Mouse (Mus musculus): ENCODE data around the gene Ndufs4.
"Not testable (repeated sequence)": the region's sequence is repeated elsewhere in the genome, so short reads cannot be mapped to it uniquely, and the experiment has no call there.

Gene Ndufs4

GRCm38 (mm10) chr13:114343001-114343400 lies 45.1 kb downstream of the Ndufs4 start:
- DNase-seq (ENCODE audit: low spot score in 2 of 2) = no peak

- no peak for DNase-seq (ENCODE audit: low spot score in 2 of 2)
Observed at GRCm38 (mm10) chr13:114319835-114320389, 68.1 kb downstream of the Ndufs4 start.

DNA sequence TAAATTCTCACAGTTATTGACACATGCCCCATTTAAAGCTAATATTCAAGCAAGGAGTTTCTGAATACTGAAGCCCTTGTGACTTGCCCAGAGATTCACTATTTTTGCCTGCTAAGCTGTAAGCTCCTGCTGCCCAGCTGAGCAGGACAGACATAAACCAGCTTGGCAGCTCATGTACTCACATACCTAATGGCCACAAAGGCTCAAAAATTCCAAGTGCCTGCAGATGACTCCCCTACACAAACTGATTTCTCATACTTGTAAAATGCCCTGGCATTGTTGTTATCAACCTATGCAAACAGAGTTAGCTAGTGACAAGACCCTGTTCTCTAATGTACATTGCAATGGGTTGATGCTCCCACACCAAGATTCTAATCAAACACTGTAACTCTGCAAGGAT lies 68.9 kb downstream of the Ndufs4 start:
- DNase-seq (ENCODE audit: low spot score in 2 of 2) = no peak

DNA sequence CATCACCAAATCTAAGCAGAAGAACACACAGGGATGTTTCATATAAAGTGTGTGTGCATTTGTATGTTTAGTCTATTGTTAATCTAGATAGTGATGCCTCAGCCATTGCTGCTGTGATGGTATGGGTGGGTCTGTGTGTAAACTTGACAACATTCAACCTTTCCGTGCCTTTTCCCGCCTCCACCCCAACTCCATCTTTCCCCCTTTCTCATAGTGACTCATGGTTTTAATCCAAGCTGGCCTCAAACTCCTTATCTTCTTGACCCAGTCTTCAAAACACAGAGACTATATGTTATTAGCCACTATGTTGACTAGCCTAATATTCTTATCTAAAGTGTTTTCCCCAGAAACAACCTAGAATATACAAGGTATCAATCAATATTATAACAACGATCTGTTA lies 72.7 kb downstream of the Ndufs4 start:
- no peak for DNase-seq (ENCODE audit: low spot score in 2 of 2)

GRCm38 (mm10) chr13:114314953-114315352 lies 73.1 kb downstream of the Ndufs4 start:
- DNase-seq (ENCODE audit: low spot score in 2 of 2) = no peak

- no peak for DNase-seq (ENCODE audit: low spot score in 2 of 2)
Observed at GRCm38 (mm10) chr13:114310591-114310990, 77.5 kb downstream of the Ndufs4 start.

DNA sequence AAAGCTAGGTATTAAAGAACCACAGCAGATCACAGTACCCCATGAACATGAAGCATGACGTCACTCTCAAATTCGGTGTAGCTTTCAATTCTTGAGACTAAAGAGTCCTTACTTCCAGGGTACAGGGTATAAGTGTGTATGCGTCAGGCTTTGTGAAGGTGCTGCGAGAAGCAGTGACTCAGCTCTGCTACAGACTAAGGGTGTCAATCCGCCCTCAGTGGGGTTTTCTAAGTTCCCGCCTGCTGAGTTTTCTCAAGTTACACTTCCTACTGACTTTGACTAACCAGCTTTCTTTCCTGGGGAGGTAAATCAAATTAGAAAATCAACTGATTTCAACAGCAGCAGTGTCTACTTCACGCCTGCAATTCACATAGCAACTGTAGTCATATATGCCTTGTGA lies 83.4 kb downstream of the Ndufs4 start:
- DNase-seq (ENCODE audit: low spot score in 2 of 2) = peak; percentile 39 to 49

DNA sequence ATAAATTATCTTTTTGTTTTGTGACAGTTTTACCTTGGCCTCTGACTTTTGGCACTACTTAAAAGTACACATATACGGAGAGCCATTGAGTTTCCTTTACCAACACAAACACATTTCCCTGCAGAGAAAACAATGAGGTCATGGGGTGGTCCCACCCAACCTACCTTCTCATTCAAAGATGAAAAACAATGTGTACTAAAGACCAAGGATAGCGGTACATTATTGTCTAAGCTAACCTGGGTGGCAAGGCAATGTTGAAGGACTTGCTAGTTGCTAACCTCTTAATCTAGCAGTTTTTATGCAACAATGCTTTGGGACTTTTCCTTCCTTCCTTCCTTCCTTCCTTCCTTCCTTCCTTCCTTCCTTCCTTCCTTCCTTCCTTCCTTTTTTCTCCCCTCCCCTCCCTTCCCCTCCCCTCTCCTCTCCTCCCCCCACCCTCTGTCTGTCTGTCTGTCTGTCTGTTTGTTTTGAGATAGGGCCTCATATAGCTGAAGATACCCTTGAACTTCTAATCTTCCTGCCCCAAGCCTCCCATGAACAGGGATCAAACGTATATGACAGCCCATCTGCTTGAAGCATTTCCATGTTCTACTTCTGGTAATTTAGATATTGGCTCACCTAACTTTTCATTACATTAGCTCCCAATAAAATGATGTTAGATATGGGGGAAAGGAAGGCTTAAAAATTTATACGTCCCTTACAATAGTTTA lies 84.4 kb downstream of the Ndufs4 start:
- no peak for DNase-seq (ENCODE audit: low spot score in 2 of 2)

DNA sequence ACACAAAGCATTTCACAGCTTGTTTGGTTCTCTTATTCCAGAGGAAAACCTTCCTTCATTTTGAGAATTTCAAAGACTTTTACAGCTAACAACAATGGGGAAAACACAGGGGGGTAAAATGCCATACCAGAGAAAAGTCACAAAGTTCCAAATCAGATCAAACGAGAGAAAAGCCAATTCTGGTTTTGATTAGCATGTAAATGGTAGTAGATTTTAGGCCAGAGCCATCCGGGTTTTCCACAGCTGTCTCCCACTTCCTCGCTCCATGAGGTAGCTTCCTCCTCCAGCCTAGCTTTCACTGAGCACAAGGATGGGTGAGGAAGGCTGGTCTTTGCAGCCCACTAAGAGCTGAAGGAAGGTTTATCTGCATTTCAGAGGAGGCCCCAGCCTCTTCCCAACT lies 90.3 kb downstream of the Ndufs4 start:
- DNase-seq (ENCODE audit: low spot score in 2 of 2) = no peak

- DNase-seq (ENCODE audit: low spot score in 2 of 2) = no peak
Observed at GRCm38 (mm10) chr13:114296556-114296955, 91.5 kb downstream of the Ndufs4 start.

- DNase-seq (ENCODE audit: low spot score in 2 of 2) = no peak
Observed at GRCm38 (mm10) chr13:114289411-114289810, 98.6 kb downstream of the Ndufs4 start.

- no peak for DNase-seq (ENCODE audit: low spot score in 2 of 2)
Observed at GRCm38 (mm10) chr13:114288511-114288910, 99.5 kb downstream of the Ndufs4 start.

DNA sequence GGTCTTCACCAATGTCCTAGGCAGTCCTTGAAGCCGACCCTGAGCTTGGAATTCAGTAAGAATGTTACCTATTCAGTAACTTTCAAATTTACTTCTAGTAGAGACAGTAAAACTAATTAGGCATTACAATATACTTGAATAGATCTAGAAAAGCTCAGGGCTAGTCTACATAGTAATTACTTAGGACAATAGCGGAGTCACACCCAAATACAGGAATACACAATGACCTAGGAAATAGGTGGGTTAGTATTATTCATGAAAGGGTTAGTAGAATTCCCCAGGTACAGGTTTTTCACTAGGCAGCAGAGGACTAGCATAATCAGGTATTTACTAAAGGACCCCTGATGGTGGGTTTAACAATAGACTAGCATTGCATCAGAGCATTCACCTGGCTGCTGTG lies 109.4 kb downstream of the Ndufs4 start:
- not testable (repeated sequence) for DNase-seq (ENCODE audit: low spot score in 2 of 2)

DNA sequence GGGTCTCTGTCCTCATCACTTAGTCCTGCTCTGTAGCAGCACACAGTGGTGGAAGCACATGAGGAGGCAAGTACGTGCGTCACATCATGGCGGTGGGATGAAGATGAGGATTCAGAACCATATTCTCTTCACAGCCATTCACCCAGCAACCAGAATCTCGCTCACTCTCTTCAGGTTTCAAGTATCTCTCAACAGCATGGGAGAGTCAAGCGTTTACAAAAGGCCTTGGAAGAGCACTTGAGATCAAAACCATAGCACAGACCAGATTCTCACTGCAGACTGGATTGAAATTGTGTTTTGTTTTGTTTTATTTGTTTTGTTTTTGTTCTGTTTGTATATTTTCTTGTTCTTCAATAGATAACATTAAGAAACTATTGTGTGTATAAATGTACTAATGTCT lies 110.8 kb downstream of the Ndufs4 start:
- no peak for DNase-seq (ENCODE audit: low spot score in 2 of 2)

DNA sequence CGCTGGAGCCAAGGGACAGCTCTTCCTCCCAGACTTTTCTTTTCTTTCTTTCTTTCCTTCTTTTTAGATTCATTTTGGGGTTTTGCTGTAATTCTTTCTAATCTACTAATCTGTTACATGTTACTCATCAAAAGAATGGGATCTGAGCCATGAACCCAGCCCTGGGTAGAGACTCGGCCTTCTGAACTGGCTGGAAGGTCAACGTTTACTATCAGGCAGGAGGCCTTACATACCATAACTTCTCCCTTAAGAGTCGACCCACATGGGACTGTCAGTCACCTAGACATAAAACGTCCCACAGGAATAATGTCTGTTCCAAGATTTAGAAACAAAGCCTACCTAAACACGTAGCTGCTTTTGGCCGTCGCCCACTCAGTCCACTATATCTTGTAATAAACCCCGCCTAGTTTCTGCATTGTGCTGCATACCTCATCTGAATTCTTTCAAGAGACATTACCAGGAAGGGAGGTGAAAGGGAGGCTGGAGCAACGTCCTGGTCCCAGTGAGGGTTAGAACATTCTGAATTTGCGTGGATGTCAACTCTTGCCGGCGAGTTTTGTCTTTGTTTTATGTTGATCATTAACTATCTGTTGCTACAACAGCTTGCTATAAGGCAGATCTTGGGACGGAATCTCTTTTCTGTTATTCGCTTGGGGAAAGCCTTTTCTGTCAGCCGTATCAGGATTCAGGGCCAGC lies 116.5 kb downstream of the Ndufs4 start:
- DNase-seq (ENCODE audit: low spot score in 2 of 2) = no peak

DNA sequence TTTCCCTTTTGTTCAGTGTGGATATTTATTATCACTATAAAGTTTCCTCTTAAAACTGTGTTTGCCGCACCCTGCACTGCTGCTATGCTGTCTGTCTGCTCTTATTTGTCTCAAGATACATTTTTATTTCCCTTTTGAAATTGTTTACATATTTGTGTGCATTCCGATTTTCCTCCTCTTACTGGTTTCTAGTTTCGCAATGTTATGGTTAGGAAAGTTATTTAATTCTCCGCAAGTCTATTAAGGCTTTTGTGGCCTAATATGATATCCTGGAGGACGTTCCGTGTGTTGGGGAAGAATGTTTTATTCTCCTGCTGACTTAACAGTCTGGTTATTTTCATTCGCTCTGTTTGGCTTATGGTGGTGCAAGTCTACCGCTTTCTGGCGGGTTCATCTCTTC lies 120.3 kb downstream of the Ndufs4 start:
- no peak for DNase-seq (ENCODE audit: low spot score in 2 of 2)

DNA sequence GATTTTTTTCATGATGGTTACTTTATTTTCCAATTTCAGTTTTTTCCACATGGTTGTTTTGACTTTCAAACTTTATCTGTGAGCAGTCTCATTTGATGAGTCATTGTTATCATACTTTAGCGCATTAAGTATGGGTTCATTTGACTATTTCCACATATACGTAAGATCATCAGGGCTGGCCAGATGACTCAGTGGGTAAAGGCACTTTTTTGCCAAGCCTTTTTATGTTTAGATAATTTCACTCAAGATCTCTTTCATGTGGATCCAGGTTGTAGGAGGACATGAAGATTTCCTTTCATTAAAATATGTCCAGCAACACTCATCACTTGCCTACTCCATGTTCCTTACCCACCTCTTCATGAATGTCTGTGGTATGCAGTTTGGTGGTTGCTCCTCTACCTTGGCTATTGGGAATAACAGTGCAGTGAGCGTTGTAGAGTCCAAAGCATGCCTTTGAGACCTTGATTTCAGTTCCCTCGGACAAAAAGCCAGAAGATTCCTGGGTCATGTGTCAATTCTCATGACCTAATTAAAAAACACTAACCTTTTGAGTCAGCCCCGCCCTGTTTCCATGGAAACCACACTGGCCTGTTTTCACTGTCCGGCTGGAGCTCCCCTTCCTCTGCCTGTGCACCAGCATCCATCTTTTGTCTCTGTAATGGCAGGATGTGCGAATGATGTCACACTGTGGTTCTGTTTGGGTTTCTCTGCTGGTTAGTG lies 127.4 kb downstream of the Ndufs4 start:
- no peak for DNase-seq (ENCODE audit: low spot score in 2 of 2)

DNA sequence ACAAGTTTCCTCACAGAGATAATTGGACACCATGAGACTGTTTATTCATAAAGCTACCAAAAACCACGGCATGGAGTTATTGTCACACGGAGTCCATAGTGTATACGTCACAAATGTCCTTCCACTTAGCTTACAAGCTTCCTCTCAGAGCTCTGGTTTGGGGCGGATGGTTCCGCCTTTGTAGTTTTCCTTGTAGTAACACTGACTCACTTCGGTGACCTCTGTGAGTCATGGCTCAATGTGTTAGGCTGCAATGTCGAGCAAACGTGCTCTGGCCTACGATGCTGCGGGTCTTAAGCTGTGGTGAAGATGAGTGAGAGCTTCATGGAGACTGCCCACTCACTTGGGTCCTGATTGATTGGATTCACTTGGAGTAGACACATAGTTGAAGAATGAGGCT lies 133.4 kb downstream of the Ndufs4 start:
- no peak for DNase-seq (ENCODE audit: low spot score in 2 of 2)
